Mouse (Mus musculus) retina, adult 2 months (tissue): ENCODE measurements around the gene A830031A19Rik.

Experiments
- DNase-seq: peaks from one replicate; pipeline ENCODE4 v3.0.0-alpha.2; 2012; ENCODE audit warnings: low read depth, low spot score

Gene A830031A19Rik

DNA sequence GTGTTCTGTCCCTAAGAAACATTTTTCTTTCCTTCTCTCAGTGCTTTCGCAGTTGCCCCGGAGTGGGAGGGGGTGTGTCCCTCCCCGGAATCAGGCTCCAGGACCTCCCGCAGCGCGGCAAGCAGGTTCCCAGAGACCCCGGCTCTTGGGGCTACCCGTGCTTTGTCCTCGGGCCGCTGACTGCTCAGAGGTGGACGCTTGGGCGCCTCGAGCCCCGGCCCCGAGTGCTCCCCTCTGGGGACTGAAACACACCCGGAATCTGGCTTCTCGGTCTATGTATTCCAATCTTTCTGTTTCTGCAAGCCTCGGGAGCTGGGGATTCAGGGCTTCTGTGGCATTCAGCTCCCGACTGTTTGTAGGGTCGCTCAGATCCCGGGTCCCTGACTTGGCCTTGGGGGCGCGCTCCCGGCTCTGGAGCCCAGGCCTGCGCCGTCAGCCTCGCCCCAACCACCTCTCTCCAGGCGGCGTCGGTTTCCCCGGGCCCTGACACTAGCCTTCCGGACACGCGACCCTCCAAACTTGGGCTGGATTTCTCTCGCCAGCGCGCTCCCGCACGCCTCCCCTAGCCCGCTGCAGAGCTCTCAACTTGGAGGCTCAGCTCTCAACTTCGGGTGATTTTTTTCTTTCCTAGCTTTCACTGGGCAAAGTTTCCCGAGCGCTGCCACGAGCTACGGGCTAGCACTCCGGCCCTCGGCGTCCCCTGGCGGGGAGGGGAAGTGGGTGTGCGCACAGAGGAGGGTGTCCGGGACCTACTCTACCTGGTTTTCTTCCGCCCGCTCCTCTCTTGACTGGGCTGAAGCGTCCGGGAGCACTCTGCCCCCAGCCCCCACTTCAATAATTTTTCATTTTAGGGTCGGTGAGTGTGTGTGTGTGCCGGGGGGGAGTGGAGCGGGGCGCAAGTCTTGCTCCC is 2.2 kb upstream of the A830031A19Rik start:
- DNase-seq = no peak

DNA sequence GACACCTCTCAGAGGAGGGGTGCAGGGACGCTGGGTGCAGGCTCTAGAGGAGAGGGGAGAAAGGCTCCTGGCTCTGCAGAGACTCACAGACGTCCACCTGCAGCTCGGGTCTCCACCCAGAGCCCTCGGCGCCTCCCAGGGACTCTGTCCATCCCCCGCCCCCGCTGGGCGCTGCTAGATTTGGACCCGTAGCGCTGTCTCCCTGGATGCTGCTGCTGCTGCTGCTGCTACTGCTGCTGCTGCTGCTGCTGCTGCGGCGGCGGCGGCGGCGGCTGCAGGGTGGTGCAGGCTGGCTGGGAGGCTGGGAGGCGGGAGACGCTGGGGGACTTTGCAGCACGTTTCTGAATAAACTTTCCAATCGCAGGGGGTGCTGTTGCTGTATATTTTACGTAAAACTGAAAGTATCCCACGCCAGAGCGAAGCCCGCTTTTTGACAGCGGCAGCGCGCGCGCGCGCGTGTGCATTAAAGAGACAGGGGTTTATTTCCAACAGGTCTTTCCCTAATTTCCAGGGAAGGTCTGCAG is 1.3 kb upstream of the A830031A19Rik start:
- DNase-seq = no peak

GRCm38 (mm10) chr11:24075486-24076126 is 752 bp upstream of the A830031A19Rik start:
- DNase-seq = no peak

- DNase-seq = no peak
Measured at GRCm38 (mm10) chr11:24074021-24074591, 748 bp downstream of the A830031A19Rik start.

GRCm38 (mm10) chr11:24065313-24065712 is 9.5 kb downstream of the A830031A19Rik start:
- DNase-seq = no peak

GRCm38 (mm10) chr11:24064221-24064620 is 10.6 kb downstream of the A830031A19Rik start:
- no peak for DNase-seq

DNA sequence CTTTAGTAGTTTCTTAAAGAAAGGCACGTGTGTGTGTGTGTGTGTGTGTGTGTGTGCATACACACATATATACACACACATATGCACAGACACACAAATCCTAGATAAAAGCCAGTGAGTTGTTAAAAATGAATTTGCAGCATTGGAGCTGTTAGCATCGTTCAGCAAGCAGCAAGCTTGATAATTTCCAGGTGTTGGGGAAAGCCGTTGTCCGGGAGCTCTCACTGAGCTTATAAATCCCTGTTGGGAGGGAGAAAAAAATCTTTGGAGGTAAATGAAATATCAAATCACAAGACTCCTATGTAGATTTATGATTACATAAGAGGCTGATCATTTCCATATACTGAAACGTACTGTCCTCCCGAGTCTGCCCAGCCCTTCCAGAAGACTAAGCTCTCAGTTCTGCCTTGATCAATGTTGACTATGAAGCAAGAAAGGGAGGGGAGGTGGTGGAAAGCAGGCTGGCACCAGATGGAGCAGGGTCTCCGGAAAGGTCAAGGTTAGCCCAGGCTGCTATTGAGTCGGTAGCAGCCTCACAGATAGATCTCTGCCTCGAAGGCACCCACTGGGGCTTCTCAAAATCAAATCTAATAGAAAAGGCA is 12.3 kb downstream of the A830031A19Rik start:
- DNase-seq = no peak

DNA sequence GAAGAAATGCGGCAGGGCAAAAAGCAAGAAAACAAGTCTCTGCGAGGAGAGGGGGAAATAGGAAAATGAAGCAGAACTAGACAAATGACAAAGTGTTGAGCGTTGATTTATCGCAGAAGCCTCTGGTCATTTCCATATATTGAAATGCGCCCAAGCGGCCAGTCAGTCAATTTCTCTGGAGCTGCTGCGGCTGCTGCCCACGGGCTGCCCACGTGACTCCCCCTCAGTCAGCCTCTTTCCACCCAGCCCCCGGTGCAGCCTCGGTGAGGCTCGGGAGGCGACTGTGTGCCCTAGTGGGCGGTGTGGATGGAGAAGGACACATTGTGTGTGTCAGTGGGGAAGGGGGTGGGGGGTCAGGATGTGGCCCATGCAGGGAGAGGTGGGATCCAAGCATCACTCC is 13.0 kb downstream of the A830031A19Rik start:
- no peak for DNase-seq

GRCm38 (mm10) chr11:24060428-24060827 is 14.4 kb downstream of the A830031A19Rik start:
- no peak for DNase-seq

- no peak for DNase-seq
Measured at GRCm38 (mm10) chr11:24059137-24059536, 15.7 kb downstream of the A830031A19Rik start.

DNA sequence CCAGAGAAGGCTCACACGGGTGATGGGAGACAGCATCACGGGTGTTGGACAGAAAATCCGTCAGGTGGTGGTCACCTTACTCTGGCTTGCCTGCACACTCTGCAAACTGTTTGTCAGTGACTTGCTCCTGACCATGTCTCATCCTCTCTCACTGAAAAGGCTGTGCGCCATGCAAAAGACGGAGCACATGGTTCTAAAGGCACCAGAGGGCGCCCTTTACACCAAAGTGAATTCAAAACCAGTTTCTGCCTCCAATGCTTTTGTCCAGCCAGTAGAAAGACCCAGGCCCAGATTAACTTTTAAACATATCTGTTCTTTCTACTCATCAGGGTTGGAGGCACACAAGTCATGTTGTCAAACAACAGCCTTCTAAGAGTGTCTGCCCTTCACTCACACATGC is 22.0 kb downstream of the A830031A19Rik start:
- DNase-seq = no peak

DNA sequence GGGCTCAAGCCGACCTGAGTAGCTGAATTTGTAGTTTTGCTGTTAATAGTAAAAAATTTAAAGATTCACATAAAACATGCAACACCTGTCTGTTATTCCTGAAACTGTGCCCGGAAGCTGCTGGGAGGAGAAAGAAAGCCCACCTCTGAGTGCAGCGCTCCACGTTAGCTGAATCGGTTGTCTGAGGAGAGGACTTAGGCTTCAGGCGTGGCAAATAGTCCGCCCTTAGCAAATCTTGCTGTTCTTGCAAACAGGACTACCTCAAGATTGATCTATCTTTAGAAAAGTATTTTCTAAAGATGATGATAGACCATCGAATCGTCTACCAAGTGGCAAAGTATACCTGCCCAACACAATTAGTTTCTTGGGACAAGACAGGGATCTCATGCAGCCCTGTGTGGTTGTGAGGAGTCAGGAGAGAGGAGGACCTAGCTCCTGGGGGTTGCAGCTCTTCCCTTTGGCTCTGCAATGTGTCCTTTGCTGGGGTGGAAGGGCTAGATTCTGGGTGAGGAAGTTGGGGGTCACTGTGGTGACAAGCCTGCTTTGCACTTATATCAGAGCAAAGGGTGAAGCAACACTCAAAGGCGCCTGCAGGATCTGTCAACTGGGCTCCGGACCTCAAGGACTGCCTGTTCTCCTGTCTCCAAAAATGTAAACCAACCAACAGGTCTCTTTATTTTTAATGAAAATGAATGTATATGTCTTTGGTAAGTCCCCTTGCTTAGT is 24.7 kb downstream of the A830031A19Rik start:
- no peak for DNase-seq

DNA sequence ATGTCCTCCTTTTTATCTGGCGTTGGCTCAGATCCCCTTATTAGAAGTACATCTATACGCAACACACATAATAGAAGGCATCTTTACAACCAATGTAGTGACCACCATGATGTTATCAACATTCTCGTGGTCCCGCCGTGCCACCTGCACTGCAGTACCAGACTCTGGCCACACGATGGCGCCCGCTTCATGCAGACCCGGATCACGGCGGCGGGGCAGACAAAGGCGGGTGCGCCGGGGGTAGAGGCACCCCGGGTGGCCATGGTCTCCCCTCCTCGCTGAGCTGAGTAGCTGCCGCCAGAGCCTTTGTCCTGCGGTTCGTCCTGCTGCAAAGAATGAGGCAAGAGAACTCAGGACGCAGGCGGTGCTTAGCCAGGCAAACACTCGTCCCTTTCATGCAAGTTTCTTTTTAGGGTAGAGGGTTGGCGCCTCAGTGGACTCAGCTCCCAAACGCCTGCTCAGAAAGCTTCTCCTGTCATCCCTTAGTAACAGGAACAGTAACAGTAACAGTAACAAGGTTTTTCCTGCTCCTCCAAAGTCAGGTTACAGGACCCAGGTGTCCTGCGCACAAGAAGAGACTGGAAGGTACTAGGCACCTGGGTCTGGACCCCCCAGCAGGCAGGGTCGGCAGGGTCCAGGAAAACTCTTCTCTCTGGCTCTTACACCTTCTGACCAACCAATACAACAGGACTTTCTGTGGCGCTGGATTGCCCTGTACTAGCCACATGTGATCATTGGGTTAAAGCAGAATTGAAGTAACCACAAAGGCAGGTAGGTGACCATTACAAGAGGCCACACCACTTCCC is 25.4 kb downstream of the A830031A19Rik start:
- no peak for DNase-seq

GRCm38 (mm10) chr11:24044025-24044424 is 30.8 kb downstream of the A830031A19Rik start:
- no peak for DNase-seq

DNA sequence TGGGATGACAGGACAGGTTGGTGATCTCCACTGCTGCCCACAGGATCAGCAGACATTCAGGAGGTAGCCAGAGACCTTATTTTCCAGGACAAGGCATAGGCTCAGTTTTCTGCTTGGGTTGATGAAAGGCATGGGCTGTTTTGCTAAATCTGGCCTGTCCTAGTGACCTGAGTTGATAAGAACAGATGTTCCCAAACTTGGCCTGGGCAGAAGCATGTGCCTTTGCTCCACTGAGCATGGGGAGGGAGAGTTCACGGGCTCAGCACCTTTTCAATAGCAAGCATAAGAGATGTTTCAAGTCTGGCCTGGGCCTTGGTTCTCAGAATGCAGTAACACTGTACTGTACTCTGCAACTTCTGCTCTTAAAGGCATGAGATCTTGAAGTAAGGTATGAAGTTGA is 54.1 kb downstream of the A830031A19Rik start:
- no peak for DNase-seq

GRCm38 (mm10) chr11:24018783-24019182 is 56.1 kb downstream of the A830031A19Rik start:
- no peak for DNase-seq

DNA sequence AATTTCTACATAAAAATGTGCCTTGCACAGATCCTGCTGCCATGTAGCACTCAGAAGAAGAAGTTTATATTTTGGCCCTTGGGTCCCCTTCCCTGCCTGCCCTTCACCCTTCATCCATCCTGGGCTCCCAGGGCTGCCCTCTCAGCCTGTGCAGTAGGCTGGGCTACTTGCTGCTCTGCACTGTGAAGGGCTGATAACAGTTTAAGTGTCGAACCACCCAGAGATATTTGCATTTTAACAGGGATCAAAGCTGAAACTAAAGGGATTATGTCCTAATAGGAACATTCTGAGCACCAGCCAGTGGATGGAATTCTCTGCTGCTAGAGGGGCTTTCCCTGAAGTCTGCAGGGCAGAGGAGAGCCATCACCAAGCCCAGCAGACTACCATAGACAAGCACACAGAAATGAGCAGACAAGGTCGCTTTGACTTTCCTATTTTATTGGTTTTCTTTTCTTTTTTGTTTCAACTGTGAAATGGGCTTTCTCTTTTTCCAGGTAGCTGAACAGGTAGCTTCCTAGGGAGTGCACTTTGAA is 58.1 kb downstream of the A830031A19Rik start:
- DNase-seq = no peak

DNA sequence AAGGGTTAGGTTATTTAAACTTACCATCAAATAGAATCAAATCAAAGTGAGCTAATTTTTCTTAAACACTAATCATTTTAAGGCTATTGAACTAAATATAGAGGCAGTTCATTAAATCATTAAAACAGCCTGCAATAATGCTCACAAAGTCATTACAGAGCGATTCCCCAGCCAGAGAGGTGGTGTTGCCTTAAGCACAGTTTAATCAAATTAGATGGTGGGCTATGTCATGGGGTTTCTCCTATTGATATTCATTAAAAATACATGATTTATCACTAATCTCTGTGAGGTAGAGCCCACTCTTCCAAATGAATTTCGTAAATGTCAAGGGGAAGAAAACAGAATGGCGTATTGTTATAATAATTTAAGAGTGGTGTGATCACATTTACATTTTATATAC is 58.8 kb downstream of the A830031A19Rik start:
- no peak for DNase-seq

DNA sequence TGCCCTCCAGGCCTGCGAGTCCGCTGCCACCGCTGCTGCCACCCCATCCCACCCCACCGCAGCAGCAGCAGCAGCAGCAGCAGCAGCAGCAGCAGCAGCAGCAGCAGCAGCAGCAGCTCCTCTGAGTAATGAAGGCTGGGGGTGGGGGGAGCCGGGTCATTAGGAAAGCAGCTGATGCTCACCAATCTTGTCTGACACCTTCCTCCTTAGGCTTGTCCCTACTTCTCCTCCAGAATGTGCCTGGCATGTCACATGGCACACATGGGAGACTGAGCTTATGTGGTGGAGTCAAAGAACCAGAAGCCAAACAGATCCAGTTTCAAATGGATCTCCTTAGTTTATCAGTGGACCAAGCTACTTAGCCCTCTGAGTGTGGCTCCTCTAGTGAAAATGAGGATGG is 60.2 kb downstream of the A830031A19Rik start:
- DNase-seq = no peak

DNA sequence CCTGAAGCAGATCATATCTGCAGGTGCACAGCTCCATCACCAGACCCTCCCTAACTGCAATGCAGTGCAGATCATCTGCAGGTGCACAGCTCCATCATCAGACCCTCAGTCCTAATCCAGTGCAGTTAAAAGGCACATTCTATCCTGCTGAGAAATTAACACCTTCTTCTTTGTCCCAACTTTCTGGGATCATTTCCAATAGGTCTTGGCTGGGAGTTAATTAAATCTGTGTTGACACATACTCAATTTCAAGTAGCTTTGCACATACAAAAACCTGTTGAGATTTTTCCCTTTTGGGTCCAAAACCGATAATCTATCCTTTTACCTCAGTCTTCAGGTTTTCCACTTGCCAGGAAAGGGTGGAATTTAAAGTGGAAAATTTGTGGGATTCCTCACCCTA is 62.6 kb downstream of the A830031A19Rik start:
- DNase-seq = no peak
